Mouse (Mus musculus): ENCODE measurements at regions not wholly inside any gene's neighbourhood (a gene's known extent, or its start where the extent isn't known, plus 50 kb on each side); places are given as distances from the start of the nearest gene placed in this dataset.

DNA sequence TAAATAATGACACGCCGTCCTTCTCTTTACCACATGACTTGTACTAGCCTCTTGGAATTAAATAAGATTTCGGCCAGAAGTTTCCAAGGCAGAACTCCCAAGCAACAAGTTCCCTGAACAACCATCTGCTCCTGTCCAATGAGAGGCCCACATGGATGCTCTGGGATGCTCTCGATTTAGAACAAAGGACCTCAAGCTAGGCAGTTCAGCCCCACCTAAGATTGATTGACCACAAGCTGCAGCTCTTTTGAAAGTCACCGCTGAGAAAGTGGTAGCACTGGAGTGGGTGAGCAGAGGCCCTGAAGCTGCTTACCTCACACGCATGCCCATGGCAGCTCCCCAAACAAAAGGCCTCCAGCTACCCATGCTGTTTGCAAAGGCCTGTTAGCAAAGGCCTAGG lies 73.1 kb upstream of the Eomes start:
- no peak for ATAC-seq (replicated peaks; ENCODE audit: poor library complexity)

DNA sequence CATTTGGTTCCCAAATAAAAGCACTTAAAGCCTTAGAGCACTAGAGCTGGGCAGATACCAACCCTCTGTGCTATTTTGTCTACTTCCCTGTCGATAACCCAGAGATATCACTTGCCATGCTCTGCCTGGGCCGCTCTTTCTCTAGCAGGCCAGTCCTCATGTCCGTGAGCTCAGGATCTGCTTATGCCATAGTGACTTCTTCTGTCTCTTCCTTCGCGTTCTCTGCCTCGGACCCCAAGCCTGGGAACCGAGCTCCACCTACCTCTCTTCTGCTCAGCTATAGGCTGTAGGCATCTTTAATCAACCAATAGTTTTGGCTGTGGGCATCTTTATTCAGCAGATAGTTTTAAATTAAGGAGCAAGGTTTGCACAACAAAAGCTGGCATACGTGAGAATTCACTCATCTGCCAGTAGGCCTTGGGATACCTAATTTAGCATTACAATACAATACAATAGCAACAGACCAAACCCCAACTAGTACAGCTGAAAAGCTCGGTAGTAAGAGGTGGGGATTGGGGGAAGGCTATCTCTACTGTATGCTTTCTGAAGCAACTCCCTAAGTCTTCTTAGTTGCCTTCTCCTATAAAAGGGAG lies 72.0 kb upstream of the Eomes start:
- no peak for ATAC-seq (replicated peaks; ENCODE audit: poor library complexity)

DNA sequence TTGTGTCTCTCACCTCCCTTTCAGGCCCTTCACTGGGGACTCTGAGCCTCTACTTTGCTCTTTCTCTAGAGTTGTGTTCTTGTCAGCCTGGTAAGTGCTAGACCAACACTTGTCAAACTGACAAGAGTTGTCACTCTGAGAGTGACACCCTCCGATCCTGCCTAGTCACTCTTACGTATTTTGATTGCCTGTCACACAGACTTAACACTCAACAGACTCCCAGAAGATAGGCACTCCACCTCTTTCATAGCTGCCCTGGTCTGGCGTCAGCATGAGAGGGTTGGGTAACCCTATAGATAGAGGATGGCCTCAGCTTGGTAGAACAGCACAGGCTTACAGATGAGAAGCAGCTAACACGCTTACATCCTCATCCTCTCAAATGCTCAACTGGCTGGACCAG lies 62.0 kb upstream of the Eomes start:
- no peak for ATAC-seq (replicated peaks; ENCODE audit: poor library complexity)

DNA sequence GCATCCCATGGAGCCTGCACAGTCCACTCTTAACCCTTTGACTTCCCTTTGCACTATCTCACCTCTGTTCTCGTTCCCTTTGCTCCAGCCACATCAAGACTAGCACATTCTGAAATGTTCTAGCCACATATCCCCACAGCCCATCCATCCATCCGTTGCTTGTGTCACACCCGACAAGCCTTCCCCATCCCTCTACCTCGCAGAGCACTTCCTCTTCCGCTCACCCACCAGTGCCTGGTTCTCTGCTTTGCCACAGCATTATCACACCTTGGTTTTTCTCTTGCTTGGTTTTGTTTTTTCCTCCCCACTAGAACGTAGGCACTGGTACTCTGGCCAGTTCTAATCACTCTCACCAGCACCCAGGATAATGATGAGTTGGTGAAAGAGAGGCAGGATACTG lies 61.5 kb upstream of the Eomes start:
- peak; percentile 34; the same call in 1 of the 2 replicates for ATAC-seq (replicated peaks; ENCODE audit: poor library complexity)

DNA sequence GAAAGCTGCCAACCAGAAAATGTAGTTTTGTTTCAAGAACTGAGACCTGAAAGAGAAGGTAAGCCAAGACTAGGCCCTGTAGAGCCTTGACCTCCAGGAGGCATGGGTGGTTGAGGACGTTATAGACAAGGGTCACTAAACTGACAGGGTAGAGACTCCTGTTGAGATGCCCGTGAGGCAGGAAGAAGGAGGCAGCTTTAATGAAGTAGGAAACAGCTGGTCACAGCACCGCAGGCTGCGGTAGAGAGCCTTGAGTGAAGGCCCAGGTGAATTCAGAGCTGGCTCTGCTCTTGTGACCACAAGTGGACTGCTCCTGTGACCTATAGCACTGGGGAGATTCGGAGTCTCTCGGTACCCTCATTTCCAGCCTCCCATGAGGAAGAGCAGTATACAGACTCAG lies 53.7 kb upstream of the Eomes start:
- no peak for ATAC-seq (replicated peaks; ENCODE audit: poor library complexity)

All from megakaryocyte progenitor cell, adult 5-6 weeks (primary cell).